Mouse (Mus musculus) pancreas, adult 10 weeks (tissue): ENCODE measurements around the gene Vmn1r67. TPM values are rescaled to one million over a fixed set of nuclear protein-coding genes. Genes with fewer than 3 reads are reported as not detected.

Experiments used
- polyA plus RNA-seq: library from polyadenylated mRNA; stranded (reverse); fragments of 350-450 nt; fragmentation: Illumina TruSeq; extraction: RNeasy Lipid Tissue Mini Kit (QIAGEN cat#74804); gene quantifications from one replicate; pipeline ENCODE4 v1.2.3, GENCODE M21; 2015; ENCODE audit warnings: low read depth, low replicate concordance; ENCODE audit not compliant: insufficient read depth

Gene Vmn1r67
- not detected for polyA plus RNA-seq

GRCm38 (mm10) chr7:10443031-10443430 lies at the start of gene Vmn1r67:
Gene Vmn1r67 (plus strand): TSS chr7:10443331.

GRCm38 (mm10) chr7:10494786-10495521 lies 51.8 kb downstream of the Vmn1r67 start, which contains the start of gene Zik1:
Gene Zik1 (minus strand): TSS chr7:10495394.

Other genes with a start within 250 kb of the Vmn1r67 start
- not detected for gene Vmn1r66, start 165.3 kb upstream of the Vmn1r67 start, polyA plus RNA-seq
- not detected for gene Zik1, start 52.1 kb downstream of the Vmn1r67 start, polyA plus RNA-seq
- not detected for gene Vmn1r68, start 115.2 kb downstream of the Vmn1r67 start, polyA plus RNA-seq
- gene Vmn1r69, start 170.3 kb downstream of the Vmn1r67 start, polyA plus RNA-seq = not detected
- gene Vmn1r70, start 188.2 kb downstream of the Vmn1r67 start, polyA plus RNA-seq = not detected
- not detected for gene Nlrp4b, start 244.5 kb downstream of the Vmn1r67 start, polyA plus RNA-seq